Mouse (Mus musculus) liver, adult 2 months (tissue): ENCODE results near the gene Adgrl3.

Experiments used
- CTCF ChIP-seq: fragments of 200-500 bp; IDR thresholded peaks from 2 replicates; pipeline ENCODE4 v1.5.1; 2011; ENCODE audit warnings: low read depth, low read length, control low read depth
- POLR2A ChIP-seq: fragments of 200-500 bp; IDR thresholded peaks from 2 replicates; pipeline ENCODE4 v1.6.1; 2011; ENCODE audit warnings: low read length, control low read depth; ENCODE audit not compliant: insufficient read depth; ENCODE audit errors: extremely low read depth

GRCm38 (mm10) chr5:81275346-81276047 is 255.6 kb downstream of the Adgrl3 start:
- no peak for TF ChIP-seq POLR2A
- no peak for TF ChIP-seq CTCF
